Mouse (Mus musculus) hindbrain, postnatal 0 days (tissue): ENCODE data around the gene Tap2. TPM values are rescaled to one million over a fixed set of nuclear protein-coding genes. Genes with fewer than 3 reads are reported as not detected.
A peak's percentile ranks its signal among the peaks of the same experiment; 100 is the strongest.

Experiments
- ATAC-seq: fragments of 200-750 bp; cut with Nextera tagmentation; 2 replicates; pipeline ENCODE4 v1.8.0; 2017; ENCODE audit warnings: mild to moderate bottlenecking, moderate TSS enrichment, moderate library complexity
- DNase-seq: peaks from one replicate; pipeline ENCODE4 v3.0.0-alpha.2; 2015; ENCODE audit warnings: low spot score
- H3K27ac ChIP-seq: fragments of 300-500 bp; sonication (generic); 2 replicates; pipeline ENCODE4 v1.5.1; 2014; ENCODE audit warnings: mild to moderate bottlenecking
- H3K27me3 ChIP-seq: fragments of 300-500 bp; sonication (generic); 2 replicates; pipeline ENCODE4 v1.6.1; 2014; ENCODE audit warnings: low read length, mixed read lengths; ENCODE audit not compliant: insufficient read depth
- H3K36me3 ChIP-seq: fragments of 300-500 bp; sonication (generic); 2 replicates; pipeline ENCODE4 v1.6.1; 2014; ENCODE audit warnings: low read length, mixed read lengths; ENCODE audit not compliant: insufficient read depth
- H3K4me1 ChIP-seq: fragments of 300-500 bp; sonication (generic); 2 replicates; pipeline ENCODE4 v1.6.1; 2014; ENCODE audit warnings: antibody characterized with exemption, low read length, mixed read lengths; ENCODE audit not compliant: insufficient read depth
- H3K4me2 ChIP-seq: fragments of 300-500 bp; sonication (generic); 2 replicates; pipeline ENCODE4 v1.6.1; 2014; ENCODE audit warnings: low read depth, mild to moderate bottlenecking, low read length, moderate library complexity, mixed read lengths
- H3K4me3 ChIP-seq: fragments of 300-500 bp; sonication (generic); 2 replicates; pipeline ENCODE4 v1.5.1; 2014; ENCODE audit warnings: low read length
- H3K9ac ChIP-seq: fragments of 300-500 bp; sonication (generic); replicated peaks from 2 replicates; pipeline ENCODE4 v1.6.1; 2014; ENCODE audit warnings: mild to moderate bottlenecking, low read length, moderate library complexity, mixed read lengths
- H3K9me3 ChIP-seq: fragments of 300-500 bp; sonication (generic); 2 replicates; pipeline ENCODE4 v1.6.1; 2016; ENCODE audit warnings: low read length, mixed read lengths
- CTCF ChIP-seq: IDR thresholded peaks from 2 replicates; pipeline ENCODE4 v1.5.1; 2016; ENCODE audit warnings: antibody characterized with exemption, control low read depth, low read depth
- WGBS: fragments of 180-500 bp; shearing (Covaris S2); extraction: QIAGEN DNeasy Blood & Tissue Kit; methylation state at CpG from one replicate; pipeline ENCODE4 v1.1.7; 2014; 5-methylcytosine and 5-hydroxymethylcytosine counted together
- polyA plus RNA-seq: library from polyadenylated mRNA; unstranded; fragments of >200 nt; fragmentation: Nextera tagmentation; extraction: Ambion mirVana; gene quantifications from 2 replicates; pipeline ENCODE4 v1.2.1, GENCODE M21; 2015
- total RNA-seq: library from RNA; depleted of rRNA; stranded (reverse); fragments of >200 nt; gene quantifications from 2 replicates; pipeline ENCODE4 v1.2.3, GENCODE M21; 2014

The Tap2 gene
- total and polyA plus RNA-seq, 2 experiments from 2014 or later, result 0.89 to 6.5 TPM

- Histone ChIP-seq H3K4me2 (no peak overlapping the region), H3K27ac (no peak overlapping the region), H3K9ac (no peak overlapping the region), H3K9me3 (no peaks in the 10 kb centered on the region), H3K4me3 (no peak overlapping the region), H3K4me1 (no peaks in the 10 kb centered on the region), H3K27me3 (no peaks in the 10 kb centered on the region), H3K36me3 (no peaks in the 10 kb centered on the region)
- peak; percentile 89 for TF ChIP-seq CTCF
- 43% methylated on average over 9 of the region's 9 CpGs for WGBS
- ATAC-seq, result peak; percentile 77; the same call in 1 of the 2 replicates
- peak; percentile 73 for DNase-seq
Measured at GRCm38 (mm10) chr17:34234926-34235325, 31.6 kb downstream of the Tap2 start.

- no peaks in the 10 kb centered on the region for H3K27me3 ChIP-seq
- DNase-seq (no peak), ATAC-seq (no peak)
- 82% methylated on average over 5 of the region's 5 CpGs for WGBS
- H3K4me2 ChIP-seq, result no peak overlapping the region
- H3K9me3 ChIP-seq, result peaks cover 2% of the 10 kb centered on the region; the same call in 1 of the 2 replicates
- no peak overlapping the region for H3K9ac ChIP-seq
- H3K36me3 ChIP-seq, result no peaks in the 10 kb centered on the region
- H3K4me3 ChIP-seq, result no peak overlapping the region
- no peak for TF ChIP-seq CTCF
- H3K4me1 ChIP-seq, result no peaks in the 10 kb centered on the region
- H3K27ac ChIP-seq, result no peak overlapping the region
Measured at GRCm38 (mm10) chr17:34236691-34237090, 33.4 kb downstream of the Tap2 start.

- H3K9ac ChIP-seq, result no peak overlapping the region
- no peak for DNase-seq
- H3K4me2 ChIP-seq, result no peak overlapping the region
- no peaks in the 10 kb centered on the region for H3K36me3 ChIP-seq
- peaks cover 4% of the 10 kb centered on the region; the same call in 1 of the 2 replicates for H3K9me3 ChIP-seq
- H3K27me3 ChIP-seq, result no peaks in the 10 kb centered on the region
- H3K4me1 ChIP-seq, result no peaks in the 10 kb centered on the region
- ATAC-seq, result no peak
- TF ChIP-seq CTCF, result no peak
- H3K4me3 ChIP-seq, result no peak overlapping the region
- H3K27ac ChIP-seq, result no peak overlapping the region
- WGBS, result 81% methylated on average over 3 of the region's 3 CpGs
Measured at GRCm38 (mm10) chr17:34237741-34238140, 34.4 kb downstream of the Tap2 start.

- DNase-seq (peak; percentile 88), ATAC-seq (peak; percentile 73; the same call in 1 of the 2 replicates)
- H3K36me3 ChIP-seq, result no peaks in the 10 kb centered on the region
- no peaks in the 10 kb centered on the region for H3K4me1 ChIP-seq
- no peak within 1 kb of the TSS for H3K4me3 ChIP-seq
- no peak for TF ChIP-seq CTCF
- no peak within 1 kb of the TSS for H3K4me2 ChIP-seq
- no peak within 1 kb of the TSS for H3K27ac ChIP-seq
- H3K9ac ChIP-seq, result no peak within 1 kb of the TSS
- H3K9me3 ChIP-seq, result peaks cover 4% of the 10 kb centered on the region; the same call in 1 of the 2 replicates
- WGBS, result 54% methylated on average over 3 of the region's 3 CpGs
- H3K27me3 ChIP-seq, result no peaks in the 10 kb centered on the region
Measured at GRCm38 (mm10) chr17:34238706-34239105, 35.4 kb downstream of the Tap2 start, which contains the start of gene H2-Ob. H2-Ob (plus strand) TSS chr17:34238903.

GRCm38 (mm10) chr17:34239601-34240041 is 36.3 kb downstream of the Tap2 start:
- H3K4me2 ChIP-seq, result no peak overlapping the region
- 73% methylated on average over 10 of the region's 10 CpGs for WGBS
- H3K9ac ChIP-seq, result no peak overlapping the region

GRCm38 (mm10) chr17:34240366-34240765 is 37.0 kb downstream of the Tap2 start:
- Histone ChIP-seq H3K9ac (no peak overlapping the region), H3K27ac (no peak overlapping the region), H3K36me3 (no peaks in the 10 kb centered on the region), H3K9me3 (peaks cover 4% of the 10 kb centered on the region; the same call in 1 of the 2 replicates), H3K27me3 (no peaks in the 10 kb centered on the region), H3K4me1 (no peaks in the 10 kb centered on the region), H3K4me3 (no peak overlapping the region), H3K4me2 (no peak overlapping the region)
- ATAC-seq, result no peak
- WGBS, result 72% methylated on average over 3 of the region's 3 CpGs
- TF ChIP-seq CTCF, result no peak
- no peak for DNase-seq

More at GRCm38 (mm10) chr17:34239601-34240041, 36.3 kb downstream of the Tap2 start:
- Histone ChIP-seq H3K36me3 (no peaks in the 10 kb centered on the region), H3K27me3 (no peaks in the 10 kb centered on the region), H3K4me3 (no peak overlapping the region), H3K4me1 (no peaks in the 10 kb centered on the region), H3K9me3 (peaks cover 4% of the 10 kb centered on the region; the same call in 1 of the 2 replicates), H3K27ac (no peak overlapping the region)
- TF ChIP-seq CTCF, result no peak
- DNase-seq (no peak), ATAC-seq (no peak)

DNA sequence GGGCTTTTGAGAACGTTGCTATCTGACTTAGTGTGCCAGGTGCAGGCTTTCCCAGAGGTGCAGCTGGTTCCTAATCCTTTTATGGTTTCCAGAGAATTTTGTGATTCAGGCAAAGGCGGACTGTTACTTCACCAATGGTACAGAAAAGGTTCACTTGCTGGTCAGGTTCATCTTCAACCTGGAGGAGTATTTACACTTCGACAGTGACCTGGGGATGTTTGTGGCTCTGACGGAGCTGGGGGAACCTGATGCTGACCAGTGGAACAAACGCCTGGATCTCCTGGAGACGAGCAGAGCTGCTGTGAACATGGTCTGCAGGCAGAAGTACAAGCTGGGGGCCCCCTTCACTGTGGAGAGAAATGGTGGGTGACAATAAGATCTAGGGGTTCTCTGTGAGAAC is 37.6 kb downstream of the Tap2 start:
- Histone ChIP-seq H3K4me2 (no peak overlapping the region), H3K9ac (no peak overlapping the region), H3K4me1 (no peaks in the 10 kb centered on the region), H3K4me3 (no peak overlapping the region), H3K27me3 (no peaks in the 10 kb centered on the region), H3K36me3 (no peaks in the 10 kb centered on the region), H3K27ac (no peak overlapping the region), H3K9me3 (peaks cover 4% of the 10 kb centered on the region; the same call in 1 of the 2 replicates)
- TF ChIP-seq CTCF, result no peak
- 78% methylated on average over 6 of the region's 6 CpGs for WGBS
- ATAC-seq (no peak), DNase-seq (no peak)
